Mouse (Mus musculus) midbrain, embryonic 14.5 days (tissue): ENCODE results near the gene Arhgef1. TPM values are rescaled to one million over a fixed set of nuclear protein-coding genes. Genes with fewer than 3 reads are reported as not detected.

Source experiments
- ATAC-seq: fragments of 200-750 bp; cut with Nextera tagmentation; 2 replicates; pipeline ENCODE4 v1.8.0; 2017; ENCODE audit warnings: moderate number of reproducible peaks, moderate library complexity; ENCODE audit not compliant: low FRiP score, low TSS enrichment
- DNase-seq: peaks from one replicate; pipeline ENCODE4 v3.0.0-alpha.2; 2015
- H3K27ac ChIP-seq: fragments of 300-500 bp; sonication (generic); replicated peaks from 2 replicates; pipeline ENCODE4 v1.5.1; 2014; ENCODE audit warnings: mild to moderate bottlenecking, low read depth, low read length, moderate library complexity
- H3K27me3 ChIP-seq: fragments of 300-500 bp; sonication (generic); 2 replicates; pipeline ENCODE4 v1.6.1; 2014; ENCODE audit warnings: low read length, control low read depth, mixed read lengths; ENCODE audit not compliant: control insufficient read depth, insufficient read depth
- H3K36me3 ChIP-seq: fragments of 300-500 bp; sonication (generic); 2 replicates; pipeline ENCODE4 v1.6.1; 2014; ENCODE audit warnings: low read length, control low read depth; ENCODE audit not compliant: control insufficient read depth, insufficient read depth
- H3K4me1 ChIP-seq: fragments of 300-500 bp; sonication (generic); 2 replicates; pipeline ENCODE4 v1.6.1; 2014; ENCODE audit warnings: mild to moderate bottlenecking, antibody characterized with exemption, low read length, control low read depth; ENCODE audit not compliant: control insufficient read depth, insufficient read depth
- H3K4me2 ChIP-seq: fragments of 300-500 bp; sonication (generic); 2 replicates; pipeline ENCODE4 v1.6.1; 2014; ENCODE audit warnings: mild to moderate bottlenecking, low read length, moderate library complexity
- H3K4me3 ChIP-seq: fragments of 300-500 bp; sonication (generic); replicated peaks from 2 replicates; pipeline ENCODE4 v1.5.1; 2014; ENCODE audit warnings: low read depth, low read length
- H3K9ac ChIP-seq: fragments of 300-500 bp; sonication (generic); replicated peaks from 2 replicates; pipeline ENCODE4 v1.6.1; 2014; ENCODE audit warnings: mild to moderate bottlenecking, low read length, moderate library complexity
- H3K9me3 ChIP-seq: fragments of 300-500 bp; sonication (generic); 2 replicates; pipeline ENCODE4 v1.6.1; 2016; ENCODE audit warnings: low read length, control low read depth, mixed read lengths; ENCODE audit not compliant: control insufficient read depth
- WGBS: fragments of 180-500 bp; shearing (Covaris S2); extraction: QIAGEN DNeasy Blood & Tissue Kit; methylation state at CpG from one replicate; pipeline ENCODE4 v1.1.7; 2014; 5-methylcytosine and 5-hydroxymethylcytosine counted together
- polyA plus RNA-seq: library from polyadenylated mRNA; unstranded; fragments of >200 nt; fragmentation: Nextera tagmentation; extraction: Ambion mirVana; gene quantifications from 2 replicates; pipeline ENCODE4 v1.2.1, GENCODE M21; 2014

Arhgef1 gene
- polyA plus RNA-seq, 1 experiment from 2014 or later: 51.0 TPM

GRCm38 (mm10) chr7:24897224-24897623 lies 5.5 kb upstream of the Arhgef1 start, which contains the start of gene Cd79a:
Gene Cd79a (plus strand): TSS chr7:24897381.
- Histone ChIP-seq H3K9ac (no peak within 1 kb of the TSS), H3K4me2 (no peak within 1 kb of the TSS), H3K27ac (no peak within 1 kb of the TSS), H3K4me3 (no peak within 1 kb of the TSS), H3K4me1 (no peaks in the 10 kb centered on the region), H3K27me3 (no peaks in the 10 kb centered on the region), H3K9me3 (no peaks in the 10 kb centered on the region), H3K36me3 (no peaks in the 10 kb centered on the region)
- DNase-seq: no peak
- WGBS: 85% methylated on average over 12 of the region's 12 CpGs
- ATAC-seq: no peak

DNA sequence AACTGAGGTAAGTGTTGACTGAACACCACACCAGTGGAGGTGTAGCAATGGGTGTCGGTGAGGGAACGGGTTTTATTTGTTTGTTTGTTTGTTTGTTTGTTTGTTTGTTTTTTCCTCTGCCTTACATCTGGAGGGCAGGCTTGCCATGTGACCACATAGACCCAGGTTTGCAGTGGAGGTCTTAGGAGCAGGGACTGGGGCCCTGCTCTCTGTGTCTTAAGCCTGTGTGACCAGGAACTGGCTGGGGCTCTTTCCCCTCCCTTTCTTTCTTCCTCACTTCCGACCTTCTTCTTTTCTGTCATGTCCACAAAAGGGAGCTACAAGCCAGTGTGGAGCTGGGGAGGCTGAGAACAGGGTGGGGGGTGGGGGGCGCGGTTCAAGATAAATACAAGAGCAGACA lies 4.8 kb upstream of the Arhgef1 start:
- Histone ChIP-seq H3K27ac (no peak overlapping the region), H3K9ac (no peak overlapping the region), H3K4me1 (no peaks in the 10 kb centered on the region), H3K36me3 (no peaks in the 10 kb centered on the region), H3K4me2 (no peak overlapping the region), H3K27me3 (no peaks in the 10 kb centered on the region), H3K9me3 (no peaks in the 10 kb centered on the region), H3K4me3 (no peak overlapping the region)
- DNase-seq (no peak), ATAC-seq (no peak)
- WGBS: 85% methylated on average over 5 of the region's 5 CpGs

DNA sequence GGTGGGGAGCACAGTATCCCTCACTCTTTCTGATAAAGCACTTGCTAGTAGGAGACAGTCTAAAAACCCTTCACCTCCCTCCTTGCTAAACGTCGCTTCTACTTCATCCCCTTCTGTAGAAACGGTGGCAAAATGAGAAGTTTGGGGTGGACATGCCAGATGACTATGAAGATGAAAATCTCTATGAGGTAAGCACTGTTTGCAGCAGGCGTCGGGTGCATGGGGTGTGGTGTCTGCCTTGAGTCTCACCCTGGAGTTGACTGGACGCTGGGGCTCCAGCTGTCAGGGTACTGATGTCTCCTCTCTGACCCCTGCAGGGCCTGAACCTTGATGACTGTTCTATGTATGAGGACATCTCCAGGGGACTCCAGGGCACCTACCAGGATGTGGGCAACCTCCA lies 1.6 kb upstream of the Arhgef1 start:
- WGBS: 79% methylated on average over 6 of the region's 6 CpGs
- peaks cover 14% of the 10 kb centered on the region for H3K4me1 ChIP-seq
- DNase-seq (no peak), ATAC-seq (no peak)
- H3K27me3 ChIP-seq: no peaks in the 10 kb centered on the region
- no peak overlapping the region for H3K27ac ChIP-seq
- H3K4me3 ChIP-seq: no peak overlapping the region
- no peaks in the 10 kb centered on the region for H3K9me3 ChIP-seq
- no peaks in the 10 kb centered on the region for H3K36me3 ChIP-seq
- H3K9ac ChIP-seq: no peak overlapping the region
- no peak overlapping the region for H3K4me2 ChIP-seq

DNA sequence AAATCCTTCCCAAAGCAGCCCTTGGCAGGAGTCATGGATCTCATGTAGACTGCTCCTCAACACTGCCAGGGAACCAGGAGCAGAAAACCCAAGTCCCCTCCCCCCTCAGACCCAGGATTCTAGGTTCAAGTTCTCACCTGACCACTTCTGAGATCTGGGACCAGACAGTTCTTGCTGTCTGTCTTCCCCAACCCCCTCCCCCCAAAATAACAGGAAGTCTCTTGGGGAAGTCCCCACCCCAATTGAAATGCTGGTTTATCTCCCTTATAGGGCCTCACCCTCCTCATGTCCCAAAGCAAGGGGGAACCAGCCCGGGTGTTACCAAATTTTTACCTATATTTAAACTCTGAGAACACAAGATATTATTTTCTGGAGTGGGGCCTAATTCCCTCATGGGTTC lies 870 bp upstream of the Arhgef1 start:
- H3K27me3 ChIP-seq: no peaks in the 10 kb centered on the region
- peaks cover 14% of the 10 kb centered on the region for H3K4me1 ChIP-seq
- H3K4me2 ChIP-seq: peak overlapping the region; percentile 83
- DNase-seq (no peak), ATAC-seq (no peak)
- 89% methylated on average over 1 of the region's 1 CpGs for WGBS
- no peak overlapping the region for H3K4me3 ChIP-seq
- H3K27ac ChIP-seq: 0 out of 2 replicates have a peak overlapping the region, but pooled peaks have one; percentile 60
- no peaks in the 10 kb centered on the region for H3K36me3 ChIP-seq
- no peak overlapping the region for H3K9ac ChIP-seq
- no peaks in the 10 kb centered on the region for H3K9me3 ChIP-seq

DNA sequence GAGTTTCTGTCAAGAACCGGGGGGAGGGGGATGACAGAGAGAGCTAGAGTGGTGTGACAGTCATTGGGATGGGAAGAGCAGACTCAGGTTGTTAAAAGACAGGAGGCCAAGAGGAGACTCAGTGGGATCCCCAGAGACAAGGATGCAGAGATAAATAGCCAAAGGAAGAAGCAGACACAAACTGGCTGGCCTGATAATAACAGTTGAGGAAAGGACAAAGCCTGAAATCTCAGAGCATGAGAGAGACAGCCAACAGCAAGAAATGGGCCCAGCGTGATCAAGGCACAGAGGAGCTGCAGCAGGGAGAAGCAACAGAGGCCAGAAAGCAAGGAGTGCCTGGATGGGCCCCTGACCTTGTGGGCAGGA lies 465 bp upstream of the Arhgef1 start:
- no peaks in the 10 kb centered on the region for H3K36me3 ChIP-seq
- no peaks in the 10 kb centered on the region for H3K9me3 ChIP-seq
- DNase-seq (peak; percentile 18), ATAC-seq (no peak)
- peak overlapping the region; percentile 60; the same call in 1 of the 2 replicates for H3K27ac ChIP-seq
- 62% methylated on average over 2 of the region's 2 CpGs for WGBS
- no peak overlapping the region; the same call in 1 of the 2 replicates for H3K9ac ChIP-seq
- no peaks in the 10 kb centered on the region for H3K27me3 ChIP-seq
- peaks cover 14% of the 10 kb centered on the region for H3K4me1 ChIP-seq
- H3K4me3 ChIP-seq: peak overlapping the region; percentile 60
- H3K4me2 ChIP-seq: peak overlapping the region; percentile 83

GRCm38 (mm10) chr7:24903444-24903825 lies 723 bp downstream of the Arhgef1 start:
- H3K27ac ChIP-seq: 0 out of 2 replicates have a peak overlapping the region, but pooled peaks have one; percentile 60
- H3K36me3 ChIP-seq: peaks cover 10% of the 10 kb centered on the region
- peak overlapping the region; percentile 83 for H3K4me2 ChIP-seq
- H3K9ac ChIP-seq: peak overlapping the region; percentile 69; the same call in 1 of the 2 replicates
- DNase-seq (no peak), ATAC-seq (no peak)
- no peaks in the 10 kb centered on the region for H3K27me3 ChIP-seq
- peak overlapping the region; percentile 60 for H3K4me3 ChIP-seq
- no peaks in the 10 kb centered on the region for H3K9me3 ChIP-seq
- H3K4me1 ChIP-seq: peaks cover 14% of the 10 kb centered on the region
- 44% methylated on average over 10 of the region's 10 CpGs for WGBS

DNA sequence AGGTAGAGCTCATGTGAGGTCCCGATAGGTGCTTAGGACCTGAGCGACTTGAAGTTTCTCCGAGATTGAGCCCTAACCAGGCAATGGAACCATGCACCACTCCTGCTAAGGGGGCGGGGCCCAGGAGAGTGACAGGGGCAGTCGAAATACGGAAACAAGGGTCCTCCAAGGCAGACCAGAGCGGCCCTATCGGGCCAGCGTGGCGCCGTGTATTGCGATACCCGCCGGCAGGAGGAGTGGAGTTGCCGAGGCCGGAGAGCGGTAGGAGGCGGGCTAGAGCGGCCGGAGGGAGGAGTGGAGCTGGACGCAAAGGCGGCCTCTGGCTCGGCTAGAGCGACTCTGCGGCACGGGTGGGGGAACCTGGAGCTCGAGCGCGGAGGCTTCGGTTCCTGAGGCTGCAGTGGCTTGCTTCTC lies 1.4 kb downstream of the Arhgef1 start:
- Histone ChIP-seq H3K4me3 (peak overlapping the region; percentile 60), H3K4me1 (peaks cover 14% of the 10 kb centered on the region), H3K9me3 (no peaks in the 10 kb centered on the region), H3K36me3 (peaks cover 15% of the 10 kb centered on the region), H3K27ac (peak overlapping the region; percentile 79), H3K9ac (peak overlapping the region; percentile 73), H3K27me3 (no peaks in the 10 kb centered on the region), H3K4me2 (peak overlapping the region; percentile 83)
- DNase-seq (peak; percentile 98), ATAC-seq (peak; percentile 96)
- WGBS: under 1% methylated on average over 30 of the region's 30 CpGs

GRCm38 (mm10) chr7:24904936-24905335 lies 2.2 kb downstream of the Arhgef1 start:
- Histone ChIP-seq H3K4me2 (peak overlapping the region; percentile 83), H3K27ac (peak overlapping the region; percentile 79; the same call in 1 of the 2 replicates), H3K4me3 (peak overlapping the region; percentile 60), H3K9ac (peak overlapping the region; percentile 73), H3K36me3 (peaks cover 18% of the 10 kb centered on the region), H3K4me1 (peaks cover 14% of the 10 kb centered on the region), H3K9me3 (no peaks in the 10 kb centered on the region), H3K27me3 (no peaks in the 10 kb centered on the region)
- 22% methylated on average over 3 of the region's 3 CpGs for WGBS
- DNase-seq: peak; percentile 83
- 0 out of 2 replicates have a peak, but pooled peaks have one; percentile 24 for ATAC-seq

- H3K4me1 ChIP-seq: peaks cover 14% of the 10 kb centered on the region
- 49% methylated on average over 6 of the region's 6 CpGs for WGBS
- H3K4me2 ChIP-seq: no peak overlapping the region
- no peak overlapping the region for H3K4me3 ChIP-seq
- no peaks in the 10 kb centered on the region for H3K27me3 ChIP-seq
- peaks cover 25% of the 10 kb centered on the region for H3K36me3 ChIP-seq
- DNase-seq (no peak), ATAC-seq (no peak)
- H3K9me3 ChIP-seq: no peaks in the 10 kb centered on the region
- no peak overlapping the region for H3K27ac ChIP-seq
- H3K9ac ChIP-seq: no peak overlapping the region
Measured at GRCm38 (mm10) chr7:24906551-24906950, 3.8 kb downstream of the Arhgef1 start.
